Mouse (Mus musculus) heart, embryonic 10.5 days (tissue): ENCODE measurements around the gene Macrod1. TPM values are rescaled to one million over a fixed set of nuclear protein-coding genes. Genes with fewer than 3 reads are reported as not detected.
A peak's percentile ranks its signal among the peaks of the same experiment; 100 is the strongest.

Experiments
- DNase-seq: peaks from one replicate; pipeline ENCODE4 v3.0.0-alpha.2; 2017; ENCODE audit warnings: low spot score
- H3K27ac ChIP-seq: fragments of 300-500 bp; sonication (generic); 2 replicates; pipeline ENCODE4 v1.5.1; 2016; ENCODE audit warnings: mild to moderate bottlenecking
- H3K27me3 ChIP-seq: fragments of 300-500 bp; sonication (generic); 2 replicates; pipeline ENCODE4 v1.6.1; 2016; ENCODE audit warnings: mild to moderate bottlenecking; ENCODE audit not compliant: poor library complexity, insufficient read depth, severe bottlenecking
- H3K36me3 ChIP-seq: fragments of 300-500 bp; sonication (generic); 2 replicates; pipeline ENCODE4 v1.6.1; 2016; ENCODE audit warnings: mild to moderate bottlenecking, moderate library complexity
- H3K4me1 ChIP-seq: fragments of 300-500 bp; sonication (generic); 2 replicates; pipeline ENCODE4 v1.6.1; 2016; ENCODE audit warnings: mild to moderate bottlenecking
- H3K4me3 ChIP-seq: fragments of 300-500 bp; sonication (generic); 2 replicates; pipeline ENCODE4 v1.5.1; 2016; ENCODE audit warnings: mild to moderate bottlenecking, moderate library complexity
- H3K9me3 ChIP-seq: fragments of 300-500 bp; sonication (generic); 2 replicates; pipeline ENCODE4 v1.6.1; 2016; ENCODE audit warnings: mild to moderate bottlenecking, moderate library complexity
- WGBS: fragments of 180-500 bp; shearing (Covaris S2); methylation state at CpG from one replicate; pipeline ENCODE4 v1.1.7; 2016; 5-methylcytosine and 5-hydroxymethylcytosine counted together
- polyA plus RNA-seq: library from polyadenylated mRNA; unstranded; fragments of >200 nt; fragmentation: Nextera tagmentation; extraction: Ambion mirVana; gene quantifications from 2 replicates; pipeline ENCODE4 v1.2.1, GENCODE M21; 2016

The Macrod1 gene
- polyA plus RNA-seq, 1 experiment from 2014 or later: 8.0 TPM

GRCm38 (mm10) chr19:7196741-7197270 is 140.2 kb downstream of the Macrod1 start:
- Histone ChIP-seq H3K27ac (peak overlapping the region; percentile 37; the same call in 1 of the 2 replicates), H3K4me3 (peak overlapping the region; percentile 29)
- peak; percentile 87 for DNase-seq

GRCm38 (mm10) chr19:7197445-7197844 is 140.8 kb downstream of the Macrod1 start:
- Histone ChIP-seq H3K4me3 (no peak overlapping the region), H3K27ac (no peak overlapping the region), H3K9me3 (no peaks in the 10 kb centered on the region), H3K36me3 (peaks cover 49% of the 10 kb centered on the region), H3K4me1 (peaks cover 34% of the 10 kb centered on the region), H3K27me3 (peaks cover 26% of the 10 kb centered on the region)
- WGBS: 86% methylated on average over 9 of the region's 9 CpGs
- DNase-seq: no peak

More at GRCm38 (mm10) chr19:7196741-7197270, 140.2 kb downstream of the Macrod1 start:
- H3K9me3 ChIP-seq: no peaks in the 10 kb centered on the region
- WGBS: 9% methylated on average over 17 of the region's 17 CpGs
- H3K36me3 ChIP-seq: peaks cover 45% of the 10 kb centered on the region
- H3K27me3 ChIP-seq: peaks cover 32% of the 10 kb centered on the region
- peaks cover 31% of the 10 kb centered on the region for H3K4me1 ChIP-seq

- DNase-seq: no peak
- Histone ChIP-seq H3K27ac (no peak overlapping the region), H3K4me1 (peaks cover 47% of the 10 kb centered on the region), H3K4me3 (no peak overlapping the region), H3K27me3 (peaks cover 9% of the 10 kb centered on the region; the same call in 1 of the 2 replicates), H3K9me3 (no peaks in the 10 kb centered on the region), H3K36me3 (peaks cover 65% of the 10 kb centered on the region)
- WGBS: 92% methylated on average over 13 of the region's 13 CpGs
These were observed 142.5 kb downstream of the Macrod1 start for GRCm38 (mm10) chr19:7199089-7199488.

GRCm38 (mm10) chr19:7200427-7200826 is 143.8 kb downstream of the Macrod1 start:
- Histone ChIP-seq H3K36me3 (peaks cover 68% of the 10 kb centered on the region), H3K27ac (no peak overlapping the region), H3K9me3 (no peaks in the 10 kb centered on the region), H3K27me3 (0 out of 2 replicates have a peak, but pooled peaks cover 2% of the 10 kb centered on the region), H3K4me3 (no peak overlapping the region), H3K4me1 (peaks cover 60% of the 10 kb centered on the region)
- no peak for DNase-seq
- WGBS: 42% methylated on average over 1 of the region's 1 CpGs

- no peak for DNase-seq
- peak overlapping the region; percentile 91 for H3K4me3 ChIP-seq
- H3K27me3 ChIP-seq: no peaks in the 10 kb centered on the region
- no peaks in the 10 kb centered on the region for H3K9me3 ChIP-seq
- H3K27ac ChIP-seq: peak overlapping the region; percentile 98
- H3K36me3 ChIP-seq: peaks cover 44% of the 10 kb centered on the region
- H3K4me1 ChIP-seq: peaks cover 39% of the 10 kb centered on the region
- 56% methylated on average over 2 of the region's 2 CpGs for WGBS
These were observed 148.3 kb downstream of the Macrod1 start for GRCm38 (mm10) chr19:7204898-7205297.

GRCm38 (mm10) chr19:7205326-7205725 is 148.7 kb downstream of the Macrod1 start:
- DNase-seq: no peak
- H3K4me3 ChIP-seq: peak overlapping the region; percentile 91
- peak overlapping the region; percentile 98 for H3K27ac ChIP-seq
- peaks cover 39% of the 10 kb centered on the region for H3K4me1 ChIP-seq
- no peaks in the 10 kb centered on the region for H3K9me3 ChIP-seq
- peaks cover 41% of the 10 kb centered on the region for H3K36me3 ChIP-seq
- H3K27me3 ChIP-seq: no peaks in the 10 kb centered on the region
- 36% methylated on average over 7 of the region's 7 CpGs for WGBS

GRCm38 (mm10) chr19:7205753-7206736 is 149.4 kb downstream of the Macrod1 start, which contains the start of gene Otub1:
Gene Otub1 (minus strand): TSS chr19:7206316.
- Histone ChIP-seq H3K9me3 (no peaks in the 10 kb centered on the region), H3K27me3 (no peaks in the 10 kb centered on the region), H3K4me1 (peaks cover 39% of the 10 kb centered on the region), H3K27ac (peak within 1 kb of the TSS; percentile 98), H3K36me3 (peaks cover 34% of the 10 kb centered on the region), H3K4me3 (peak within 1 kb of the TSS; percentile 91)
- under 1% methylated on average over 75 of the region's 79 CpGs for WGBS
- DNase-seq: peak; percentile 98

- no peak for DNase-seq
- Histone ChIP-seq H3K4me3 (no peak overlapping the region), H3K36me3 (peaks cover 37% of the 10 kb centered on the region), H3K4me1 (peaks cover 22% of the 10 kb centered on the region), H3K27me3 (no peaks in the 10 kb centered on the region), H3K27ac (no peak overlapping the region), H3K9me3 (no peaks in the 10 kb centered on the region)
- WGBS: 88% methylated on average over 7 of the region's 7 CpGs
These were observed 153.5 kb downstream of the Macrod1 start for GRCm38 (mm10) chr19:7209907-7210646.

GRCm38 (mm10) chr19:7212216-7212615 is 155.6 kb downstream of the Macrod1 start:
- no peak overlapping the region for H3K27ac ChIP-seq
- DNase-seq: no peak
- no peak overlapping the region for H3K4me3 ChIP-seq
- no peaks in the 10 kb centered on the region for H3K9me3 ChIP-seq
- 79% methylated on average over 1 of the region's 1 CpGs for WGBS
- no peaks in the 10 kb centered on the region for H3K27me3 ChIP-seq
- H3K4me1 ChIP-seq: peaks cover 26% of the 10 kb centered on the region
- H3K36me3 ChIP-seq: peaks cover 49% of the 10 kb centered on the region

- no peak for DNase-seq
- Histone ChIP-seq H3K27ac (no peak overlapping the region), H3K27me3 (no peaks in the 10 kb centered on the region), H3K36me3 (peaks cover 49% of the 10 kb centered on the region), H3K9me3 (no peaks in the 10 kb centered on the region), H3K4me1 (peaks cover 28% of the 10 kb centered on the region), H3K4me3 (no peak overlapping the region)
- 92% methylated on average over 3 of the region's 3 CpGs for WGBS
These were observed 156.4 kb downstream of the Macrod1 start for GRCm38 (mm10) chr19:7213010-7213409.

- no peaks in the 10 kb centered on the region for H3K27me3 ChIP-seq
- no peak overlapping the region for H3K4me3 ChIP-seq
- WGBS: 90% methylated on average over 5 of the region's 5 CpGs
- H3K36me3 ChIP-seq: peaks cover 49% of the 10 kb centered on the region
- no peaks in the 10 kb centered on the region for H3K9me3 ChIP-seq
- H3K4me1 ChIP-seq: peaks cover 32% of the 10 kb centered on the region
- no peak for DNase-seq
- H3K27ac ChIP-seq: 0 out of 2 replicates have a peak overlapping the region, but pooled peaks have one; percentile 12
These were observed 157.9 kb downstream of the Macrod1 start for GRCm38 (mm10) chr19:7214484-7214883.

- WGBS: under 1% methylated on average over 50 of the region's 50 CpGs
- Histone ChIP-seq H3K27me3 (no peaks in the 10 kb centered on the region), H3K27ac (peak within 1 kb of the TSS; percentile 98), H3K4me3 (peak within 1 kb of the TSS; percentile 95), H3K9me3 (no peaks in the 10 kb centered on the region), H3K4me1 (peaks cover 32% of the 10 kb centered on the region), H3K36me3 (peaks cover 36% of the 10 kb centered on the region)
- peak; percentile 100 for DNase-seq
These were observed 160.7 kb downstream of the Macrod1 start, which contains the start of gene Cox8a for GRCm38 (mm10) chr19:7217162-7217925. Gene Cox8a (minus strand): TSS chr19:7217616.
